Mouse (Mus musculus) mesoderm, embryonic 11.5 days (tissue): ENCODE data around the gene Gpr3.

Experiments used
- DNase-seq: peaks from one replicate; pipeline ENCODE4 v3.0.0-alpha.2; 2012; ENCODE audit warnings: low read depth, low spot score

The Gpr3 gene

DNA sequence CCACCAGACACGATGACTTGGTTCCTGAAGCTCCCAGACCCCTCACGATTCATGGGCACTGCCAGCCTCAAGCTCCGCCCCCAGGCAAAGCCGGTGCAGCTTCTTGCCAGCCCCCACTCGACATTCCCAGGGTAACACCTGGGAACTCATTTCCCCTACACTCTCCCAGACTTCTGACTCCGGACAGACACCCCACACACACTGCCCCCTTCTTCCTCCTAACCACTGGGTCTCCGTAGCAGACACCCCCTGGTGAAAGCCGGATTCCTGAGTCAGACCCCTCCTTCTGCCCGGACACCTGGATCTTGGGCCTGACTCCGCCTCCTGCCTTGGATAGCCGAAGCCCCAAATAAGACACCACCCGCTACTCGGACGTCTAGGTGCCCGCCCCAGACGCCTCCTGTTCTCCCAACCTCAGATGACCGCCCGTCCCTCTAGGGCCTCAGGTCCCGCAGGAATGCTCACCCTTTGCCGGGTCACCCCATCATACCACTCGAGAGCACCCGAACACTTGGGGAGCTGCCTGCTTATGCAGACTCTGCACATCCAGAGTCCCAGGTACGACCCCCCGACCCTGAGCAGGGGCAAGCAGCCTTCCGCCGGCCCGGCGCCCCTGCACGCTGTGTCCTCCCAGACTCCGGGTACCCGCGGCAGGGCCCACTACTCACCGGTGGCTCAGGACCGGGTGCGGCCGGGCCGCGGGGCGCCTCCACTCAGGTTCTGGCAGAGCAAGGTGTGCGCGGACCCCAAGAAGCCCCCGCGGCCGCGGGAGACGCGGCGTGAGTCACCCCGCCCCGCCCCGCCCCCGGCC, at the start of gene Gpr3, which contains the start of gene Cd164l2:
TSS of gene Gpr3 (minus strand) at position 786 of the 811 bp plus-strand sequence.
TSS of gene Cd164l2 (plus strand) at position 381 of the 811 bp plus-strand sequence.
- no peak for DNase-seq

DNA sequence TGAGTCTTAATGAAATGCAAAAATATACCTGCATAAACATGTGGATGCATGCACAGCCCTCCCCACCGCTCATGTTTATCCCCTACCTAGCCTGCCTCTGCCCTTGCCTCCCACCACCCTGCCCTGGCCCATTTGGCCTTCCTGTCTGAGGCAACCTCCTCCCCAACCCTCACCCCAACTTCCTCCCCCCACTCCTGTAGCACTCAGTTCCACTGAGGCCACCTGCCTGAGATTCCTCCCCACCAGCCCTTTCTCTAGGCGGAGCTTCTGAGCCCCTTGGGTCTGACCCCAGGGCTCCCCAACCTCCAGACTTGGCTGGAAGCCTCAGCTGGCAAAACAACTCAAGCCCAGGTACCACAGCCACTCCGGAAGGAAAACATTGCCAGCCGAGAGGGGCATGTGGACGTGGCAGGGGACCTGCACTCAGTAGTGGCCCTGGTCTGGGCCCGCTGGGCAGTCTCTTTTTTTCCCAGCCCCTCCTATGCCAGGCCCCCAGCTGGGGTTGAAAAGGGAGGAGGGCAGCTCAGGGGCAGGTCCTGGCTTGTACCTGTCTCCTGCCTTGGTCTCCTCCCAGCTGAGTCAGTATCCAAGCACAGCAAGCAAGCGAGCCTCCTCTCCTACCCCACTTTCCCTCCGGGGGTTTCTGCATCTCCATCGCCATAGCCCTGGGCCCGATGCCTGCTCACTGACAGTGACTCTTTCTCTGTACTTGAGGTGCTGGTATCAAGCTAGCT, 49.5 kb upstream of the Gpr3 start:
- no peak for DNase-seq

DNA sequence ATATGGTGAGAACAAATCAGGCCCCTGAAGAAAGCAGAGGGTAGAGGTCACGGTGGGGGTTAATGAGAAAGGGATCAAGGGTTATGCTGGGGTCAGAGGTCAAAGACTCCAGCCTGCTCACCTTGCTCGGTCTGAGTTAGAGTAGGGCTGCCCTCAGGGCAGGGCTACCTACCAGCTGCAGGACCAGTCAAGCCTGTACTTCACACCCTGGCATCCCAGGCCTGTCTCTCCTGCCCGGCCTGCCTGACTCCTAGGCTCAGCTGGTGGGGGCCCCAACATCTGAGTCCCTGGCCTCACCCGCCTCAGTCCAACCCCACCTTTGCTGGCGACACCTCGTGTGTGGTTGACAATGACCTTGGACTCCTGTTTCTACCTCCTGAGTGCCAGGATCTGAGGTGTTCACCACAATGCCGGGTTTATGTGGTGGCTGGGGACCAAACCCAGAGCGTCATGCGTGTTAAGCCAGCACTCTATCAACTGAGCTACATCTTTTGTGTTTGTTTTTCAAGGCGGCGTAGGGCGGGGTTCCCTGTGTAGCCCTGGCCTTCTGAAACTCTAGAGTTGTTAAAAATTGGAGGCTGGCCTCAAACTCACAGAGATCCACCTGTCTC, 45.6 kb upstream of the Gpr3 start:
- DNase-seq, result no peak

DNA sequence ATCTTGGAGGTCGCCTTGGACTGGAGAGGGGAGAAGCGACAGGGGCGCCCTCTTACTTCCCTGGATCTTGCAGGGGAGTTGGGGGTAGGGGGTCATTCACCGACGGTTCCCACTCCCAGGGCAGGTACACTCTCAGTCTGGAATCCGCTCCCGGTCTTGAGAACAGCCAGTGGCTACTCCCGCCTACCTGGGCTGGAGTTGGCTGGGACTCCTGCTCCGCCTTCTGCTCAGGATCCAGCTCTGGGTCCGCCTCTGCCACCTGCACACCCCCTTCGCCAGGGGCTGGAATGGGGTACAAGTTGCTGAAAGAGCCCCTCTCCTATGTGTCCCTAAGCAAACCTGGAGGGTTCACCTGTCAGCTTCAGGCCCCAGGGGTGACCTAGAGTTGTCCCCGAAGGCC, 44.9 kb upstream of the Gpr3 start:
- DNase-seq, result no peak

DNA sequence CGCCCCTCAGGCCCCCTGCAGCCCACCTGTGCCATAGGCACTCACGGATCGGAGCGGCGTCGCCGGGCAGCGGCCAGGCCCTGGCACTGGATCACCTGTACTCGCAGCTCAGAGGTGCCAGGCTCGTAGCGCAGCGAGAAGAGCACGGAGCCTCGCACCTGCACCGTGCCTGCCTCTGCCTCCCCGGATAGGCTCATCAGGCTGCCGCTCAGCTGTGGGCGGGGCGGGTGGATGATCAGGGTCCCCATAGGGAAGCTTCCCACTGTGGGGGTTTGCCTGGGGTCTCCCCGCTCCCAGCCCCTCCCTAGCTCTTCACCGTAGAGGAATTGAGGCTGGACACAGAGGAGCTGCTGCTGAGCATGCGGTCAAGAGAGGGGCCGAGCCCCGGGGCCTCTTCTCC, 44.5 kb upstream of the Gpr3 start:
- no peak for DNase-seq

DNA sequence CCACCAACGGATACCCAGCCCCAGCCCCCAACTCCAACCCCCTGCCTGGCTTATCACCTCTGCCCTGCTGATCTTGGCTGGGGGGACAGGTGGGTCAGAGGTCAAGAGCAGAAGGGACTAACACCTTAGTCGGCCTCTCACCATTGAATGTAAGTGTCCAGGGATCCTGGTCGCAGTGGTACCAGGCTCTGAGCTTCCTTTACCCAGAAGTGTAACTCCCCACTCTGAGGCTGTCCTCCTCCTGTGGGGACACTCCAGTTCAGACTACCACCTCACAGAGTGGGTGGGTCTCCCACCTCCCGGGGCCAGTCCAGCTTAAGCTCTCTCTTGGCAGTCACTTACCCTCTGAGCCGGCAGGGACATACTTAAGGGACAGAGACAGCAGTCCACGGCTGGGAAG, 43.1 kb upstream of the Gpr3 start:
- DNase-seq, result no peak

DNA sequence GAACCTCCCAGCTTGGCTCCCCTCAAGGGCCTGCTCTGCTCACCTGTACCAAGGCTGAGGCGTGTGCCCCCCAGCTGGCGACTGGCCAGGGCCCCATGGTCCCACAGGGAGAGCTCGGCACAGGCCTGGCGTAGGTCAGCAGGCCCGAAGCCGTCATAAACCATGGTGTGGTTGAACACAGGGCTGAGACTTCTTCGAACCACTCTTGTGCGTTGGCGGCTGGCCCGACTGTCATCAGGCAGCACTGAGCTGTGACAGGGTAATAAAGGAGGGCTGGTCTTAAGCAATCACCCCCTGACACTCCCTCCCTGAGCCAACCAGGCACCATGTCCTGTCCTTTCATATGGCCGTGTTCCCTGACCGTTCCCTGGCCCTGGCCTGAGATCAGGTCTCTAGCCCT, 41.1 kb upstream of the Gpr3 start:
- DNase-seq, result no peak

DNA sequence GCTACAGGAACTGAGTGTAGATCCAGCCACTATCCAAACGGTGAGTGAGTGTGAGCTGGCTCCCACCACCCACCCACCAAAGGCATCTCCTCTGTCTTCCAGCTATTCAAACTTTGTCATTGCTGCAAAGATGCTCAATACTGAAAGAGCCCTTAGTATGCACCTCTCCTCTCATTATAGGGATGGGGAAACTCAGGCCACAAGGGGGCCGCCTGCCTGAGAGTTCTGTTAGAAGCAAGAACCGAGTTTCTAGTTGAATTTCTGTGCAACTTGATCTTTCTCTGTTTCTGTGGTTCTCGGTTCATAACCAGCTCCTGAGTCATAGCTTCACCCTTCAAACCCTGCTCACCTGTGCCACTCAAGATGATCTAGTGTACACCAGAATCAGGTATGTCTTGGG, 39.8 kb upstream of the Gpr3 start:
- no peak for DNase-seq

DNA sequence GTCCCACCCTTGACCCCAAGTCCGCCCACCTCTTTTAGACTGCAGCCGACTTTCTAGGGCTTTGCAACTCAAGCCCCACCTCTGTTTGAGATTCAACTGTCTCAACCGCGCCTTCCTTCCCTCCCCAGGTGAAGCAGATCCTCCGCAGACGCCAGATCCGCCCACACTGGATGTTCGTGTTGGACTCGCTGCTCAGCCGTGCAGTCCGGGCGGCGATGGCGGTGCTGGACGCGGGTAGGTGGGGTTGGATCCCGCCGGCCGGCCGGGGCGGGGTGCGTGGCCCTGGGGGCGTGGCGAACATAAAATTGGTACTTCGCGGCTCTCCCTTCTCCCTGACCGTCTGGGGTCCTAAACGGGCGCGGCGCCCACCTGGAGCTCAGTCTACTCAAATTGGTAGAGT, 38.9 kb upstream of the Gpr3 start:
- DNase-seq, result no peak

DNA sequence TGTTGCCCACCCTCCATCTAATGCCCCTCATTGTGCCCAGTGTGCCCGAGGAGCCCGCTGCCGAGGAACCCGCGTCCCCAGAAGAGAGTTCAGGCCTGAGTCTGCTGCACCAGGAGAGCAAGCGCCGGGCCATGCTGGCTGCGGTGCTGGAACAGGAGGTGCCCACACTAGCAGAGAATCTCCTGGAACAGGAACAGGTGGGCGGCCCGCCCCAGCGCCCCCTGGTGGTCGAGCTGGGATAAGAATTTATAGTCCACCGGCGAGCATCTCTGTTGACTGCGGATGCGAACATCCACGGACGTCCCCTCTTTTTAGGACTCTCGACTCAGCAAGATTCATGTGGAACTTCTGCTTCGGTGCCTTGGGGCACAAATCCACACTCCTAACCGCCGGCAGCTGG, 38.3 kb upstream of the Gpr3 start:
- peak; percentile 77 for DNase-seq

DNA sequence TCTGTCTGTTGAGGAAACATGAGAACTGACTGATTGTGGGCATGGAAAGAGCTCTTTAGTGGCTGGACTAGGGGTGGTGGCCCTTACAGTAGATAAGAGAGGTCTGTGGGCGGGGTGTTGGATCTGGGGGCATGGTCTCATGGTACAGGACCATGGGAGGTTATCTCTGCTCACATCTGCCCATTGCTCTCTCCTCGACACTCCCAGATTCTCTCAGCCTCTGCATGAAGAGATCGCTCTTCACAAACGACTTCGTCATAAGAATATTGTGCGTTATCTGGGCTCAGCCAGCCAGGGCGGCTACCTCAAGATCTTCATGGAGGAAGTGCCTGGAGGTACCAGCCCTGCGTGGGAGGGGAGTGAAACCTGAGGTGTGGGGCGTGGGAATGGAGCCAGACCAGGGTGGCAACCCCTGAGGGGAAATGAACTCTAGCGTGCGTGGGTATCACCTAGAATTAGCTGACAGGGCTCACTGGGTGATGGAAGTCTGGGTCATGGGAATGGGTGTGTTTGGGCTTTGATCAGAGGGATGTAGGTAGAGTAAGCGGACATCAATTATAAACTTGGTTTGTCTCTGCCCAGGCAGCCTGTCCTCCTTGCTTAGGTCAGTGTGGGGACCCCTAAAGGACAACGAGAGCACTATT, 35.6 kb upstream of the Gpr3 start:
- no peak for DNase-seq

DNA sequence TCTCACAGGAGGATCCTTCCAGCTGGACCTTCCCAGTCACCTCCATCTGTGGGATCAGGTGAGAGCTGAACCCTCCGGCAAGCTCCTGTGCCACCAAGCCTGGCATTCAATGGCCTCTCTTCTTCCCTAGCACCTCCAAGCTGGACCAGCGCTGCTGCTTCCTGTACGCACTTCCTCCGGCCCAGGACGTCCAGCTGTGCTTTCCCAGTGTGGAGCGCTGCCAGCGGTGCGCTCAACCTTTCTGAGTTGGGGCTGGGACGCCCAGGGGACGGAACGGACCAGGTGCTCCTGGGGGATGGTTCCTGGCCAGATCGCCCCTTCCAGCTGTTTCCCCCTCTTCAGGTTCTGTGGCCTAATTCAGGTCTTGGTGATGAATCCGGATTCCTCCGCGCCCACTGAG, 34.7 kb upstream of the Gpr3 start:
- no peak for DNase-seq

DNA sequence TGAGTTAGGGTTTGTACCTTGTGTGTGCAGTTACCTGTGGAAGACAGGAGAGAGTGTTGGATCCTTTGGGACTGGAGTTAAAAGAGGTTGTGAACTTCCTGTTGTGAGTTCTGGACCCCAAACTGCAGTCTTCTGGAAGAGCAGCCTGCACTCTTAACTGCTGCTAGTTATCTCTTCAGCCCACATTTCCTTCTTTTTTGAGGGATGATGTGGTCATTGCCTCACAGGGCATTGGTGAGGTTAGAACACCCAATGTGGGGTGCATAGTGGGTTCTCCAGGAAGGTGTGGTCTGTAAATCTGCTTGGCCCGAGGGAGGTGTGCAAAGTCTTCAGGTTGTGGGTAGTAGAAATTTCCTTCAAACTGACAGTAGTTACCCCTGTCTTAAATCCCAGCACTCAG, 32.0 kb upstream of the Gpr3 start:
- DNase-seq, result no peak

DNA sequence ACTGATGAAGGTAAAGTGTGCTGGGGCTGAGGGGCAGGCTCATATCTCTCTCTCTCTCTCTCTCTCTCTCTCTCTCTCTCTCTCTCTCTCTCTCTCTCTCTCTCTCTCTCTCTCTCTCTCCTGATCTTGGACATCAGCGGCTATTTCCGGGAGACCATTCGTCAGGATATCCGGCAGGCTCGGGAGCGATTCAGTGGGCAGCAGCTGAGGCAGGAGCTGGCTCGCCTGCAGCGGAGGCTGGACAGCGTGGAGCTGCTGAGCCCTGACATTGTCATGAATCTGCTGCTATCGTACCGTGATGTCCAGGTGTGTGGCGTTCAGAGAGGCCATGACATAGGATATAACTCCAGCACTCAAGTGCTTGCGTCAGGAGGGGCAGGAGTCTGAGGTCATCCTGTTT, 31.2 kb upstream of the Gpr3 start:
- DNase-seq, result no peak

DNA sequence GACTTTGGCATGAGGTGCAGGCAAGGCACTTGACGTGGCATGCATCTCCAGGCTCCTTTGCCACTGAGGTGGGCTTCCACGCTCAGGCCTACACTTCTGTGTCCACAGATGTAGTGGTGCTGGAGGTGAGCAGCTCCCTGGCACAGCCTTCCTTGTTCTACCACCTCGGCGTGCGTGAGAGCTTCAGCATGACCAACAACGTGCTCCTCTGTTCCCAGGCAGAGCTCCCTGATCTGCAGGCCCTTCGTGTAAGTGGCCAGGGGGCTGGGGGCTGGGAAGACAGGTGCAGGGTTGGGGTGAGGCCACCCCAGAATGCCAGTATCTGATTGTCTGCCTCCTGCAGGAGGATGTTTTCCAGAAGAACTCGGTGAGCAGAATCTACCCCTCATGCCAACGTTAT, 30.4 kb upstream of the Gpr3 start:
- DNase-seq, result no peak

DNA sequence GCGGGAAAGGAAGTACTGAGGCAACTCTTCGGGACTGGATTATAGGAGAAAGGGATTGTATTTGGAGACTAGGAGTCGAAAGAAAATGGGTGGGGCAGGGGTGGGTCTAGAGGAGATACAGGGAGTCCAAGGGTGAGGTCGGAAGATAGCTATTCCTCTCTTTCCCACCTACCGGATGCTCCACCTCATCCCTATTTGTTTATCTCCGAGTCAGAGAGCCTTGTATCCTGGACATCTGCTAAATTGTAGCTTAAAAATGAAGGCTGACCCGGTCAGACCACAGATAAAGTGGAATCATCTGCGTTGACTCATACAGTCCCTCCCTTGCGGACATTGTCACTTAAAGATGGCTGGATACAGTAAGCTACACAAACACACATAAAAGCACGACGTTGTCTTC, 29.6 kb upstream of the Gpr3 start:
- no peak for DNase-seq

DNA sequence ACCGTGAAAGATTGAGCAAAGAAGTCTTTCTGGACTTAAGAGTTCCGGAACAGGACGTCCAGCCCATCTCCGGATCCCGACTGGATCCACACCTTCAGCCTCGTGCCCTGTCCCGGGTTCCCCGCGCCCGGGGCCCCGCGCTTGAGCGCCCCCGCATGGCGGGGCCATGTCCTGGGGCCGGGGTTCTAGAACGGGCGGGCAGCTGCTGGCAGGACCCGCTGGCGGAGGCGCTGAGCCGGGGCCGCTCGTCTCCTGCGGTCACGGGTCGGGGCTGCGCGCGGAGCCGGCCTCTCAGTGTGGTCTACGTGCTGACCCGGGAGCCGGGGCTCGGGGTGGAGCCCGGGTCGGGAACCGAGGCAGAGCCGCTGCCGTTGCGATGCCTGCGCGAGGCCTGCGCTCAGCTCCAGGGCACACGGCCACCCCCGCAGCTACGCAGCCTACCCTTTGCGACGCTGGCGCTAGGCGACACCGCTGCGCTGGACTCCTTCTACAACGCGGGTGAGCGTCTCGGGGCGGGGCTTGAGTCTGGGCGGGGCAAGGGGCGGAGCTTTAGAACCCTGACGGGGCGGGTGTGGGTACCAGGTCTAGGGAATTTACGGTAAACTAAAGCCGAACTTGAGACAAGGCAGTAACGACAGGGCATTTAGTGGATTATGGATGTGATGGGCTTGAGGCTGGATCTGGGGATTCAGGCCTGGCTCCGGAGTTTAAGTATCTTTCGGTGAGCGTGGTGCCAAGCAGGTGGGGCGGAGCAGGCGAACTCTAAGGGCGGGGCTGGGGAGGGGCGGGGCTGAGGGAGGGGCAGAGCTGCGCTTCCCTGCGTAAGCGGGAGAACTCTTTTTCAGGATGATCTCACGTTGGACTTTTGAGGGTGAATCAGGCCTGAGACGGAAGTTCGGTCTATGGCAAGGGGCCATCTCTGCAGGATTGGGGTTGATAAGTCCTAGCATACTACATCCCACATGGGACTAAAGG, 28.9 kb upstream of the Gpr3 start:
- DNase-seq, result peak; percentile 85

DNA sequence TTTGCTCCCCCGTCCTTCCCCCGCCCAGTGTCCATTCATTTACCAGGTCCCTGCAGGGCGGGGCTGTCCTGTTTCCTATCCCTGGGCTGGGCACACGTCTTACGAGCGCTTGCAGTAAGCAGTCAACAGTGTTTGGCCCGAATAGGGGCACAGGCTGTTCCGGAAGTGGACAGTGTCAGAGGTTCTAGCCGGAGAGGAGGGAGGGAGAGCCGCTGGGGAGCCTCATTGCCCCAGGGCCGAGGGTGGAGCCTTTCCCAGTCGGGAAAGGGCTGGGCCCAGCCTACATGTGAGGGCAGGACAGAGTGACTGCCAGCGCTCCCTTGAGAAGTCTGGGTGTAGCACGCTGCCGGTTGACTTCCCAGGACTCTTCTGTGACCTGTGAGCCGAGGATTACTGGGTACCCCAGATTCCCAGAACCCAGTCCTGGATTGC, 28.2 kb upstream of the Gpr3 start, which contains the start of gene Map3k6:
TSS of gene Map3k6 (plus strand) at position 329 of the 432 bp plus-strand sequence.
- no peak for DNase-seq

DNA sequence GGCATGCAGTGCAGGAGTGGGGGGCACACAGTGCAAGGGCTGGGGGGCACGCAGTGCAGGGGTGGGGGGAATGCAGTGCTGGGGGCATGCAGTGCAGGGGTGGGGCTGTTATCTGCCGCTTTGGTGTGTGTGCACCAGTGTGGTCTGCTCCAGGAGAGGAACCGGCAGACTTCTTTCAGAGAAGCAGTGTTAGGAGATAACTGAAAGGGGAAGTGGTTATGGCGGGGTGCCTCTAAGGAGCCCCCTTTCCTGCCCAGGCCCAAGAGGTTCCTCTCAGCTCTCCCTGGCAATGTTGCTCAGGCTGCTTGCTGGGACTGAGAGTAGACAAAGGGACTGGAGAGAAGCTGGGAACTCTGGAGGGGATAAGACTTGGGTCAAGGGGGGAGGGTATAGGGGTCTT, 25.6 kb upstream of the Gpr3 start:
- DNase-seq, result no peak

DNA sequence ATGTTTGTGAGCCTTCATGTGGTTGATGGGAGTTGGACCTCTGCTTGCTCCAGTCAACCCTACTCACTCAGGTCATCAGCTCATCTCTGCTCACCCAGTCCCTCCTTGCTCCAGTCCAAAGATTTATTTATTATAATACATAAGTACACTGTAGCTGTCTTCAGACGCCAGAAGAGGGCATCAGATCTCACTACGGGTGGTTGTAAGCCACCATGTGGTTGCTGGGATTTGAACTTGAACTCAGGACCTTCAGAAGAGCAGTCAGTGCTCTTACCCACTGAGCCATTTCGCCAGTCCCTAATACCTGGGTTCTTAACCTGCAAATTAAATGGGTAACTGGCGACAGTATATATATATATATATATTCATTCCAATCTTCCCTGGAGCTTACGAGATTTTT, 23.1 kb upstream of the Gpr3 start:
- no peak for DNase-seq

DNA sequence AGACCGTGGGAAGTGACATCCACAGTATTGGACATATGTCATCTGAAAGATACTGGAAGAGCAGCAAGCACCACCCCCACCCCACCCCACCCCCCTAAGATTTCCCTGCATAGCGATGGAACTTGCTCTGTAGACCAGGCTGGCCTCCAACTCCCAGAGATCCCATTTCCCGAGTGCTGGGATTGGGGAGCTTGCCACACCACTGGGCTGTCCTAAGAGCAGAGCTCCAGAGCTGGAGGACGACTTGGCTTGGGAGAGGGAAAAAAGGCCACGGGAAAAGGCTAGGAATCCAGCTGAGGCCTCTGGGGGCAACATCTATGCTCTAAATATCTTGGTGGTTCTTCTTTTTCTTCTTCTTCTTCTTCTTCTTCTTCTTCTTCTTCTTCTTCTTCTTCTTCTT, 22.4 kb upstream of the Gpr3 start:
- no peak for DNase-seq
